Mouse (Mus musculus) neural tube, embryonic 11.5 days (tissue): ENCODE data around the gene Slc25a45. TPM values are rescaled to one million over a fixed set of nuclear protein-coding genes. Genes with fewer than 3 reads are reported as not detected.
A peak's percentile ranks its signal among the peaks of the same experiment; 100 is the strongest.

ENCODE experiments used
- ATAC-seq: fragments of 200-750 bp; cut with Nextera tagmentation; 2 replicates; pipeline ENCODE4 v1.8.0; 2017; ENCODE audit warnings: moderate number of reproducible peaks, mild to moderate bottlenecking, moderate TSS enrichment, moderate library complexity; ENCODE audit not compliant: insufficient read depth, low FRiP score, low TSS enrichment
- DNase-seq: peaks from one replicate; pipeline ENCODE4 v3.0.0-alpha.2; 2015; ENCODE audit warnings: low spot score
- H3K27ac ChIP-seq: fragments of 300-500 bp; sonication (generic); 2 replicates; pipeline ENCODE4 v1.5.1; 2014; ENCODE audit warnings: low read depth, mild to moderate bottlenecking, low read length
- H3K27me3 ChIP-seq: fragments of 300-500 bp; sonication (generic); 2 replicates; pipeline ENCODE4 v1.6.1; 2014; ENCODE audit warnings: mild to moderate bottlenecking, low read length, mixed read lengths; ENCODE audit not compliant: control insufficient read depth, insufficient read depth
- H3K36me3 ChIP-seq: fragments of 300-500 bp; sonication (generic); 2 replicates; pipeline ENCODE4 v1.6.1; 2014; ENCODE audit warnings: mild to moderate bottlenecking, low read length, moderate library complexity, mixed read lengths; ENCODE audit not compliant: control insufficient read depth, insufficient read depth
- H3K4me1 ChIP-seq: fragments of 300-500 bp; sonication (generic); 2 replicates; pipeline ENCODE4 v1.6.1; 2014; ENCODE audit warnings: low read length, mixed read lengths; ENCODE audit not compliant: control insufficient read depth, insufficient read depth
- H3K4me2 ChIP-seq: fragments of 300-500 bp; sonication (generic); 2 replicates; pipeline ENCODE4 v1.6.1; 2014; ENCODE audit warnings: low read depth, mild to moderate bottlenecking, moderate library complexity
- H3K4me3 ChIP-seq: fragments of 300-500 bp; sonication (generic); 2 replicates; pipeline ENCODE4 v1.5.1; 2014; ENCODE audit warnings: low read depth, low read length
- H3K9ac ChIP-seq: fragments of 300-500 bp; sonication (generic); 2 replicates; pipeline ENCODE4 v1.6.1; 2014; ENCODE audit warnings: mild to moderate bottlenecking, low read length
- H3K9me3 ChIP-seq: fragments of 300-500 bp; sonication (generic); 2 replicates; pipeline ENCODE4 v1.6.1; 2016; ENCODE audit warnings: low read length; ENCODE audit not compliant: control insufficient read depth
- WGBS: fragments of 180-500 bp; shearing (Covaris S2); extraction: QIAGEN DNeasy Blood & Tissue Kit; methylation state at CpG from one replicate; pipeline ENCODE4 v1.1.7; 2014; 5-methylcytosine and 5-hydroxymethylcytosine counted together
- polyA plus RNA-seq: library from polyadenylated mRNA; unstranded; fragments of >200 nt; fragmentation: Nextera tagmentation; extraction: Ambion mirVana; gene quantifications from 2 replicates; pipeline ENCODE4 v1.2.1, GENCODE M21; 2014

Gene Slc25a45
- polyA plus RNA-seq, 1 experiment from 2014 or later: 0.74 TPM

- peaks cover 58% of the 10 kb centered on the region for H3K4me1 ChIP-seq
- H3K9ac ChIP-seq: no peak overlapping the region
- DNase-seq (no peak), ATAC-seq (no peak)
- H3K27ac ChIP-seq: no peak overlapping the region
- peak overlapping the region; percentile 58 for H3K4me2 ChIP-seq
- H3K27me3 ChIP-seq: no peaks in the 10 kb centered on the region
- no peaks in the 10 kb centered on the region for H3K9me3 ChIP-seq
- no peaks in the 10 kb centered on the region for H3K36me3 ChIP-seq
- 84% methylated on average over 12 of the region's 12 CpGs for WGBS
- no peak overlapping the region for H3K4me3 ChIP-seq
These were observed 32.7 kb upstream of the Slc25a45 start for GRCm38 (mm10) chr19:5844831-5845318.

- Histone ChIP-seq H3K4me2 (peak overlapping the region; percentile 58), H3K36me3 (no peaks in the 10 kb centered on the region), H3K4me3 (peak overlapping the region; percentile 24), H3K9ac (peak overlapping the region; percentile 61), H3K27me3 (no peaks in the 10 kb centered on the region), H3K9me3 (no peaks in the 10 kb centered on the region), H3K4me1 (peaks cover 58% of the 10 kb centered on the region), H3K27ac (peak overlapping the region; percentile 93)
- DNase-seq: peak; percentile 92
- 7% methylated on average over 45 of the region's 45 CpGs for WGBS
- peak; percentile 62 for ATAC-seq
These were observed 32.1 kb upstream of the Slc25a45 start for GRCm38 (mm10) chr19:5845319-5846135.

DNA sequence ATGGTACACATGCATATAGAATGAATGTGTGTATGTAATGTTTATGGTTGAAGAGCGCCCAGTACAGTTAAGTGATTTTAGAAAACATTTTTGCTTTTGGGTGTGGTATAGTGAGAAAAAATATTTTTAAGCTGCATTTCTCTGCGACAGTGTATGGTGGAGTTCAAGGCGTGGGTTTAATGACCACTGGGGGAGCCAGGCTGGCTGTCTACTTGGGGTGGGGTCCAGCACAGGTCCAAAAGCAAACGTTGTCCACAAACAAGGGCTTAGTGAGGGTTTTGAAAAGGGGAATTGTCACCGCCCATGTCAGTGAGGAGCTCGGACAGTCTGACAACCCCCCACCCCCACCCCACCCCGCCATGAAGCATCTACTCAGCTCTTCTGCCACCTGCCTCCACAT is 31.5 kb upstream of the Slc25a45 start:
- Histone ChIP-seq H3K4me2 (peak overlapping the region; percentile 58), H3K9me3 (no peaks in the 10 kb centered on the region), H3K36me3 (no peaks in the 10 kb centered on the region), H3K27me3 (no peaks in the 10 kb centered on the region), H3K4me1 (peaks cover 58% of the 10 kb centered on the region), H3K4me3 (peak overlapping the region; percentile 24; the same call in 1 of the 2 replicates), H3K9ac (peak overlapping the region; percentile 61), H3K27ac (peak overlapping the region; percentile 93)
- ATAC-seq (peak; percentile 38), DNase-seq (no peak)
- 0% methylated on average over 7 of the region's 7 CpGs for WGBS

- peak; percentile 75 for ATAC-seq
These were observed 30.9 kb upstream of the Slc25a45 start for GRCm38 (mm10) chr19:5846557-5847305.

GRCm38 (mm10) chr19:5847306-5847796 is 30.3 kb upstream of the Slc25a45 start:
- no peaks in the 10 kb centered on the region for H3K9me3 ChIP-seq
- H3K9ac ChIP-seq: peak overlapping the region; percentile 7; the same call in 1 of the 2 replicates
- no peak overlapping the region for H3K4me3 ChIP-seq
- peak overlapping the region; percentile 93 for H3K27ac ChIP-seq
- ATAC-seq (no peak), DNase-seq (no peak)
- no peaks in the 10 kb centered on the region for H3K27me3 ChIP-seq
- H3K4me2 ChIP-seq: no peak overlapping the region
- 62% methylated on average over 4 of the region's 4 CpGs for WGBS
- peaks cover 53% of the 10 kb centered on the region for H3K4me1 ChIP-seq
- no peaks in the 10 kb centered on the region; the same call in 1 of the 2 replicates for H3K36me3 ChIP-seq

More at GRCm38 (mm10) chr19:5846557-5847305, 30.9 kb upstream of the Slc25a45 start:
- Histone ChIP-seq H3K27me3 (no peaks in the 10 kb centered on the region), H3K4me3 (peak overlapping the region; percentile 24; the same call in 1 of the 2 replicates), H3K9me3 (no peaks in the 10 kb centered on the region), H3K36me3 (no peaks in the 10 kb centered on the region), H3K4me1 (peaks cover 58% of the 10 kb centered on the region), H3K9ac (peak overlapping the region; percentile 61), H3K27ac (peak overlapping the region; percentile 93), H3K4me2 (peak overlapping the region; percentile 58)
- DNase-seq: peak; percentile 87
- 5% methylated on average over 16 of the region's 16 CpGs for WGBS

DNA sequence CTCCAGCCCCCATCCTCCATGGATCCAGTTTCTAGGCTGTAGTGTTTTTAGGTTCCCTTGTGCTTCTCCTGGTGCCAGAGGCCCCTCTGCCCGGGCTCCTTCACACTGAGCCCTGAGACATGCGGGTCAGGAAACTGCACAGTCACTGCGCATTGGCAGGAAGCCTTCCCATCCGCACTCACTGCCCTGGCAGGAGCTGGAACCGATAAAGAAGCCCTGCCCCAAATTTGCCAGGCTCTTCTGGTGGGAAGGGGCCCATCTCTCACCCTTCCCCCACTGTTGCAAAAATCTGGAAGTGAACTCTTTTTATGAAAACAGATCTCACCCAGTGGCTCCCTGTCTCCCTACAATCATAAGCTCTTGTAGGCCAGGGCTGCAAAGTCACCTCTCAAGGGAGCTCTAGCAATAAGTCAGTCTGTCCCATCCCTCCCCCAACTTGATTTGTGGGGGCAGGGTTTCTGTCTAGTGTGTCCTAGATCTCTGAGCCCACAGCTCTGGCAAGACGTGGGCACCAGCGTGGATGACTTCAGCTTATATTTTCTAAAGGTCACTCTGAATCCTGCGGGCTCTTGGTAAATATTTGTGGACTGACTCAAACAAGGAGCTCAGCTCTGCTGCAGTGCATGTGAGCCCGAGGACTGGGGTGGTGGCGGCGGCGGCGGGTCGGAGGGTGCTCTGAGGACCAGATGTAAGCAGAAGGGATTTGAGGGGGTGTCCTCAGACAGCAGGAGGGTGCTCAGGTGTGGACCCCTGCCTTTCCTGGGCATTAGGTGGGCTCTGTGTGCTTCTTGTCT is 29.4 kb upstream of the Slc25a45 start:
- H3K4me2 ChIP-seq: peak overlapping the region; percentile 2; the same call in 1 of the 2 replicates
- peak overlapping the region; percentile 52 for H3K9ac ChIP-seq
- H3K27me3 ChIP-seq: no peaks in the 10 kb centered on the region
- no peak overlapping the region for H3K4me3 ChIP-seq
- peaks cover 2% of the 10 kb centered on the region; the same call in 1 of the 2 replicates for H3K36me3 ChIP-seq
- 60% methylated on average over 14 of the region's 14 CpGs for WGBS
- ATAC-seq (no peak), DNase-seq (no peak)
- peaks cover 45% of the 10 kb centered on the region for H3K4me1 ChIP-seq
- no peaks in the 10 kb centered on the region for H3K9me3 ChIP-seq
- H3K27ac ChIP-seq: peak overlapping the region; percentile 93

GRCm38 (mm10) chr19:5848826-5849672 is 28.6 kb upstream of the Slc25a45 start:
- DNase-seq: no peak

More at GRCm38 (mm10) chr19:5848826-5849672, 28.6 kb upstream of the Slc25a45 start:
- no peaks in the 10 kb centered on the region for H3K27me3 ChIP-seq
- peak overlapping the region; percentile 64; the same call in 1 of the 2 replicates for H3K27ac ChIP-seq
- 0 out of 2 replicates have a peak overlapping the region, but pooled peaks have one; percentile 15 for H3K4me2 ChIP-seq
- no peaks in the 10 kb centered on the region for H3K9me3 ChIP-seq
- WGBS: 38% methylated on average over 13 of the region's 13 CpGs
- peaks cover 2% of the 10 kb centered on the region; the same call in 1 of the 2 replicates for H3K36me3 ChIP-seq
- ATAC-seq: no peak
- H3K4me1 ChIP-seq: peaks cover 40% of the 10 kb centered on the region
- peak overlapping the region; percentile 52 for H3K9ac ChIP-seq
- H3K4me3 ChIP-seq: no peak overlapping the region
